Mouse (Mus musculus) gastrocnemius, postnatal 14 days (tissue): Measurements from ENCODE around the gene Eif2d. TPM values are rescaled to one million over a fixed set of nuclear protein-coding genes. Genes with fewer than 3 reads are reported as not detected.

Experiments used
- DNase-seq: peaks from one replicate; pipeline ENCODE4 v3.0.0; 2021; ENCODE audit warnings: mixed read lengths
- intact Hi-C: fragments of 180-260 bp; cut with DNase I; formaldehyde crosslinking; loops from one replicate; pipeline ENCODE4 v1.15.1; 2025; ENCODE audit warnings: low total_unique reads
- total RNA-seq, 2 experiments: library from RNA; stranded (reverse); gene quantifications; 2 replicates each; pipeline ENCODE4 v1.2.3; 2021

Eif2d gene
- total RNA-seq, 2 experiments from 2014 or later: 23.1 to 26.1 TPM

DNA sequence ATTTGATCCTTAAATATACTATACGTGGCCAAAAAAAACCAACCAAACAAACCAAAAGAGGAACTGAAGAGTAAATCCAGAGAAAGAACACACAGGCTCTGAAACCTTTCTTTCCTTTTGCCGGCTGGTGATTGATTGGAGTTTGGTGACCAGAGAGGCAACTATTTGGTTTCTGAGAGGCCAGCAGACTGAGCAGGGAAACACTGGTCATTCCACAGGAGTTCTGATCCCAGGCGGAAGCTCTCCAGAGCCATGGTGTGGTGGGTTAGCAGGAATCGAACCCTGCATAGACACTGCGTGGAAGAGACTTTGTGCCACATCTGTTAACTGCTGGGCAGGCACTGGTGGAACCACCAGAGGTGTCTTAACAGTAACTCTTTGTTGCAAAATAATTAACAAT is 25.1 kb downstream of the Eif2d start:
- no peak for DNase-seq
- intact Hi-C loops: no loop called here

DNA sequence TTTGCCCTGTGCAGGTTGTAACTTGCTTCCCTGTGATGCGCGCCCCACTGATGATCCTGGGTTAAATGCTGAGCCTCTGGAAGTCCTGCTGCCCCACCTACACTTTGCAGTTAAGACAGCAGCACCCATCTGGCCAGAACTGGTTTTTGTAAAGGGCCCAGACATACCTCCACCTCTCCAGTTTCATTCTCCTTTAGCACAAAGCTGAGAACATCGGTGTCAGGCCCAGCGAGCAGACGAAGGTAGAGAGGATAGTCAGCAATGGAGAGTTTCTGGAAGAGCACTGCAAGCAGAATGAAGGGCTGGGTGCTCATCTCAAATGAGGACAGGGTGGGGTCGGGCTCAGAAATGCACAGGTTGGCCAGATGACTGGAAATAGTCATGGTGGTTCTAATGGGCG is 27.4 kb downstream of the Eif2d start:
- no peak for DNase-seq
- intact Hi-C loops: loop anchor here (5.0 kb wide), 2 partner anchors 67 to 82 kb away; partner anchors contain the start of gene Rassf5

DNA sequence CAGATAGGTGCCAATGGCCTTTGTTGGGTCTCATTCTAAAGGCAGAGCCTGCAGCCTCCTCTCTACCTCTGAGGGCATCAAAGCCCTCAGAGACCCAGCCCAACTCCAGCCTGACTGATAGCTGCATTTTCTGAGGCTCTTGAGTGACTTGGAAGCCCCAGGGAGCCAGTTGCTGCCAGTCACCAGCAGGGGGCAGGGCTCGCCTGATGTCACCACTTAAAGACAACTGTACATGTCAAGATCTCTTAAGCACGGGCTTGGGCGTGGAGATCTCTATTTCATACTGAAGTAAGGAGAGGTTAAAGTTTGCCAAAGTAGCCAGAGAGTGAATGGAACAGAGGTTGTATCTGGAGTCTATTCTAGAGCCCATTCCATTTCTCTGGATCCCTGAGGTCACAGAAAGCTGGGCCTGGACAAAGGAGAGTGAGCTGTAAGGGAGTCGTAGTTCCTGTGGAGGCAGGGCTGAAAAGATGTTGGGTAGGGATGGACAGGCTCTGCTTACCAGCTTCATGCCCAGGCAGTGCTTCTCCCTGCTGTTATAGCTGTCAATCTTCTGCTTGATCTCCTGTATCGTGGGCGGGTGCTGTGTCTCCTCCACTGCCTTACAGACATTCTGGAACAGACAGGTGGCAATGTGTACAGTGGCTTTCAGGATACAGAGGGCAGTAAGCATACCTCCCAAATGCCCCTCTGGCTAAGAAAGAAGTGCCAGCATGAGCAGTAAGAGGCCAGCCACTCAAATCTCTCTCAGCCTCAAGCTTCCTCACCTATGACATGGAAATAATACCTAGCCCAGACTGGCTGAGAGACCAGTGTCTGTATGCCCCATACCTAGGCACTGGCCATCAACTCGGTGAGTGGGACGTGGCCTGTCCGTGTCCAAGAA is 28.9 kb downstream of the Eif2d start:
- DNase-seq: peak; percentile 82
- intact Hi-C loops: loop anchor here (5.0 kb wide), 2 partner anchors 65 to 80 kb away; partner anchors contain the start of gene Rassf5

DNA sequence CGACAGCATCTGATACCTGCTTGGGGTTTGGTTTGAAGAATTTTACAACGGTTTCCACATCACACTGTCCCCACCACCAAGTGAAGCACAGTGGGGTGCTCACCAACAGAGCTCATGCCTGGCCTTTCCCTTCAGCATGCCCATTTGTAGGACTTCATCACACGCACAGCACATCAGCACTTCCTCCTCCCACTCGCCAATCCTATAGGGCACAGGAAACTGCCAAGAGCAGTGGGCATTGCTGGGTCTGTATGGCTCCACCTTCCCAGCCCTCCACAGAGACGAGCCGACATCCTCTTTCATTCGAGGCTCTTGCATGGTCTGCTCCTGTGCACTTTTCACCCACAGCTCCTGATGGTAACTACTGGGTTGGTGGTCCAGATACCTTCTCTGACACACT is 30.2 kb downstream of the Eif2d start:
- intact Hi-C loops: loop anchor here (5.0 kb wide), 2 partner anchors 64 to 79 kb away; partner anchors contain the start of gene Rassf5

DNA sequence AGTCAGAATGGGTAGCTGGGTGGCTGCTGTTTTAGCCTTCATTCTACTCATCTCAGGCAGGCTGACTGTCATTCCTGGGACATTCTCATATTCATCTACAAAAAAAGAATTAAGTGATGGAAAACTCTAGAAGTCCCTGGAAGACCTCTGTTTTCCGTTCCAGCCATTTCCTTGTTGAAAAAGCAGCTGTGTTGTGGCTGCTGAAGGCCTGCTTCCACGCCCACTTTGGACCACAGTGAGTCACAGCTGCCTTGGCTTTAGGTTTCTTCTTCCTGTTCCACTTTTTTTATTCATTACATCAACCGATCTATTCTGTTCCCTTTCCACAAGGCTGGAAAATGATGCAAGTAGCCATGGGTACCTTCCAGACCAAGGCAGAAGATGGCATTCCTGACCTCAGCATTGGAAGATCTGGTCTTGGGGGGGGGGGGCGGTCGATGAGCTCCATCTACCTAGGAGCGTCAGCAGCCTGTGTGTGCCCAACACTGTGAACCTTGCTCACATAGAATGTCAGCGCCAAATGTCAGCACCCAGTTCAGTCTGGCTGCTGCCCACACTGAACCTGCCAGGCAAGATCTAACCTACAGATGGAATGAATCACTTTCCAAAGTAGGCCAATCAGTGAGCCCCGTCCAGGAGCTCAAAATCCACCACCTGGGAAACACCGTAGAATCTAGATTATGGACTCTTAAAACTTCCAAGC is 31.4 kb downstream of the Eif2d start:
- peak; percentile 60 for DNase-seq
- intact Hi-C loops: loop anchor here (5.0 kb wide), 2 partner anchors 63 to 78 kb away; partner anchors contain the start of gene Rassf5

More for the DNA sequence above, 30.2 kb downstream of the Eif2d start:
- DNase-seq: no peak

DNA sequence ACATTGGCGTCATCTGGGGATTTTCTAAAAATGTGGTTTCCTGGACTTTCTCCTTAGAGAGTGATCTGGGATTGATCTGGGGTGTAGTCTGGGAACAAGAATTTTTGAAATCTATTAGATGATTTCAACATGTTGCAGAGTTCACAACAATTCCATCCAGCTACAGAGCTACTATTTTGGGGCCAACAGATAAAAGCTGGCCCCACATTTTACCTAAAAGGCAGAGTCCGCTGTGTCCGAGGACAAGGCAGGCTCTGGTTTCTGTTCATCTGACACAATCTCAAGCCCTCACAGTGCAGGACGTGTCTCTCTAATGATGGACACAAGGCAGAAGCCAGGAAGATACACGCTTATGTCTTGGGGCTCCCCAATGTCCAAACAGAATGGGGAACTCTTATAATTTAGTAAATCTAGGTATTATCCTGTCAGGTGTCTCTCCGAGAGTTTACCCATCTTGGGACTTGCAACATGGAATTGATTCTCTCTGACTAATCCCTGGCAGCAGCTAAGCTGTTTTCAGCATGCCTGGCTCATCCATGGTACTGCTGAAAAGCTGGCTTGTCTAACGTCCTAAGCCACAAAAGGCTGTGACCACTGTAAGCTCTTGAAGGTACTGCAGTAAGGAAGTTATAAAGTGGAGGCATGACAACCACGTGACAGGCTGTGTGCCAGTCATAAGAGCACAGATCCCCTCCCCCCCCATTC is 32.1 kb downstream of the Eif2d start:
- intact Hi-C loops: loop anchor here (5.0 kb wide), 2 partner anchors 62 to 77 kb away; partner anchors contain the start of gene Rassf5
- no peak for DNase-seq

DNA sequence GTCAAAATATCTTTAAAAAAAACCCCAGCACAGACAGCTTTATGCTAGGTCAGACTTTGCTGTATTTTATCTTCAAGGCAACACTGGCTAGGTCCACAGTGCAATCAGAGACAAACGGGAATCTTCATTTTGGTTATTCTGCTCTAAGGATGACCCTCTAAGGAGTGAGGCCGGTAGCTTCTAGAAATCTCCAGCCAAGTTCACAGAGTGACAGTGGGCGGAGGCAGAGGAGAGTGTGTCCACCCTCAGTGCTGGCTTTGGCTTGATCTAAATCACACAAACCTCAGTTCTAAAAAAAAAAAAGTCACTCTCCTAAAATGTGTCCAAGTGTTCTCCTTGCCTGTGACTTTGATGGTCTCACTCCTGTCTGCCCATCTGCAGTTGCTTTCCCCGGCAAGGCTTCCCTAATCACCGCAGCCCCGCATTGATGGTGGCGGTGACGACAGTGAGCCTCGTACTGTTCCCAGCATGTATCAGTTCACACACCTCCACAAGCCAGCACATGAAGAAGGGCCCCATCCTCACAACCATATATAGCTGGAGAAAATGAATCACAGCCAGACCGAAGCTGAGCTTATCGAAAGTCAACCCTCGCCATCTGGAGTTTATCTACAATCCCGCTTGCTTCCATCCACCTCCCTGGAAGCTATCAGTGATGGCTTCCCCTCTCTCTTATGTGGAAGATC is 33.0 kb downstream of the Eif2d start:
- intact Hi-C loops: no loop called here

DNA sequence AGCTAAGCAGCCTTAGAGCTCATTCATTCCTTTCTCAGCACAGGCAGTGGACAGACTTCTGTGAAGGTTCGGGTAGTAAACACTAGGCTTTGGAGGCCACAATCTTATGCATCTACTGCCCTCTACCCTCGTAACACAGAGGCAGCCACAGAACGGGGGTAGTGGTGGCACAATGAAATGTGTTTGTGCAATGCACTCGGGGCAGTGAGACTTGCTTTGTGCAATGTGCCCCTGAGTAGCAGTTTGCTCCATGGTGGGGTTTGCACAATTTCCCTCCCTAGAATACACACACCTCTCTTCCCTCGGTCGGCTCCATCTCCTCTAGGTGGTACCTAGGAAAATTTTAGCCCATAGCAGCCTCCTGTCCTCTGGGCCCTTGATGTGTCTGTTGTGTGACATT is 34.0 kb downstream of the Eif2d start:
- no peak for DNase-seq
- intact Hi-C loops: no loop called here

More for the DNA sequence above, 33.0 kb downstream of the Eif2d start:
- DNase-seq: no peak

DNA sequence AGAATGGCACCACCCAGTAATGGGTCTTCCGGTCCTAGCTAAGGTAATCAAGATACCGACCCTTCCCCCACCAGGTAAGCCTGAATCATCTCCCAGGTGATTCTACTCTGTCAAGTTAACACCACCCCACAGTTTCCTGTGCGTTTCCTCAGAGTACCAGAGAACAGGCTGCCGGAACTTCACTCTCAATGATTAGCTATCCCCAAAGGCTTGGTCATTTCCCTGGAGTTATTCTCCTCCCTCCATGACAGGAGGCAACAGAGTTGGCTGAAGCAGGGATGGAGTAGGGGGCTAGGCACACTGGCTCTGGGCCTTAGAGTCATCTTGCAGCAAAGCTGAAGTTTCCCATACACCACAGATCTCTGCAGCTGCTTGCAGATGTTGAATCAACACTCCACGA is 34.9 kb downstream of the Eif2d start:
- intact Hi-C loops: no loop called here
- no peak for DNase-seq

DNA sequence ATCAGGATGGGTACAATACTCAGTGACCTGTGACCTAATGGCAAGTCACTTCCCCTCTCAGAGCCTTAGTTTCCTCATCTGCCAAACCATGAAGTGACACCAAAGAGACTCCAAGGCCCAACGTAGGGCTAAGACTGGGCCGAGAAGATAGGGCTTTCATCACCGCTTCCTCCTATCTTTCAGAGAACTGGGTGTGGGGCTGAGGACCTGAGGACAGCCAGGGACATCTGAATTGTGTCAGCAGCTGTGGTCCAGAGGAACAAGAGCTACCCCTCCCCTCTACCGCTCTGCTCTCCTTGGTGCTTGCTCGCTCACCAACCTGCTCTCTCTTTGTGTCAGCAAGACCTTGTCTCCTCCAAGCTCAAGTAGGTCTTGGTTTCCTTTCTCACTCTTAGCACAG is 35.7 kb downstream of the Eif2d start:
- no peak for DNase-seq
- intact Hi-C loops: no loop called here

DNA sequence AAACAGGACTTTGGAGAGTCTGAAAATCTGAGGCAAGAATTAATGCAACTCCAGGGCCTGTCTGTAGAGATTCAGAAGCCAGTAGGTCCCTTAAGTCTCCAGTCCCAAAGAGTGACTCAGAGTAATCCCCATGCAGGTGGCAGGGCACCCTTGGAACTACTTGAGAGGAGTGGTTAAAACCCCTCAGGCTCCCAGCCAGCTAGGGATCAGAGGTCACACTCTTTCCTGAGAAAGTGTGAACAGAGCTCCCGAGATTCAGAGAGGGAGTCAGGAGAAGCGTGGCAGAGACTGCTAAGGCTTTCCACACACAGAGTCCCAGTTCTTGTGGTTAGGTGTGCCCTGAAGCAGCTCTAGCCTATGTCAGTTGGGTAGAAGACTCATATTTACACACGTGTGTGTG is 40.8 kb downstream of the Eif2d start:
- intact Hi-C loops: no loop called here
- no peak for DNase-seq

DNA sequence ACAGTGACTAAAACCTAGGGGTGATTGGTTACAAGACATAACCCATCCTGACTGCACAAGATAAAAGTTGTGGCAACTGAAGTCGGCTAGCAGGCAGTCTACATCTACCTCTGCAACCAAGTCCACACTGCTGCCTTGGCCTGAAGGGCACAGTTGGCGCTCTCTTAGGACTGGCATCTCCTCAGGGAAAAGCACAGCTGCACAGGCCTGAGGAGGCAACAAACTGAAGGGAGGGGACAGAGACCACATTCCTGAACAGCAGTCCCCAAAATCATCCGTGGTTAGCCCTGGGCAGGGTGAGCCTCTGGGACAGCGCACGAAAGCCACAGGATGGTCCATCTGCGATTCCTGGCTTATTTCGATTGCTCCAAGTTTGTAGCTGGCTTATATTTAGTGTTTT is 42.7 kb downstream of the Eif2d start:
- intact Hi-C loops: no loop called here
- no peak for DNase-seq

DNA sequence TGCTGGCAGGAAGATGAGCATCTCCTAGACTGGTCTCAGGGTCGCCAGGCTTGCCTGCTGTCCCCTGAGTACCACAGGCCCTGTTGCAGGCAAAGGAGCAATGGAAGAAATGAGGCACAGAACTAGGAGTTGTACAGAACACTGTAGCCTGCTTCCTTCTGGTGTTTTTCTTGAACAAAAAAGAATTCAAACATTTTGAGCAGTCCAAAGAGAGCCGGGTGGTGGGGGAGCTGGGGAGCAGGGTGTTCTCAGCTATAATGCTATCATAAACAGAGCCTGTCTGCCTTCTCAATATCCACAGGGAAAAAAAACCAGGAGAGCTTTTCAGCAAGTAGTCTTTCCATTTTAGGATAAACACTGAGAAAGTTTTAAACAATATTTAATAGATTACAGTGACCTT is 43.1 kb downstream of the Eif2d start:
- no peak for DNase-seq
- intact Hi-C loops: no loop called here

DNA sequence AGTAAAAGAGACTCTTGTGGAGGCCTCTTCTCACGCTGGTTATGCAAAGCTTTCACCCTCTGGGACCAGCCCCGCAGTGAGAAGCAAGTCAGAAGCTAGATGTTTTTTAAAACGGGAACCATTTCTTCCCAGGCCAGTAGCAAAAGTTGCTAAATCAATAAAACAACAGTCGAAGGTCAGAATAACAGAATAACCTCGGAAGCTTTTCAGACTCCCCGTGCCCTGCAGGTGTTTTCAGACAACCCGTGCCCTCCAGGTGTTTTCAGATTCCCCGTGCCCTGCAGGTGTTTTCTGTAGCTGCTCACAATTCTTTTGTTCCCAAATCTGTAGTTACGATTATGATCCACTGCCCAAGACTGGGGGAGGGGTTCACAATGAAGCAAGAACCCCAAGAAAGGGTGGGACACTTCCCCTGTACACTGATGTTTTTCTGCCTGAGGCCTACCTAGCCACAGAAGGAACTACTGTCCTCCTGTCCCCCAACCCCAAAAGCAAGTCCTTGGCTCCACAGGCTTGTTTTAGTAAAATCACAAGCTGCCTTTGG is 45.5 kb downstream of the Eif2d start:
- no peak for DNase-seq
- intact Hi-C loops: no loop called here

DNA sequence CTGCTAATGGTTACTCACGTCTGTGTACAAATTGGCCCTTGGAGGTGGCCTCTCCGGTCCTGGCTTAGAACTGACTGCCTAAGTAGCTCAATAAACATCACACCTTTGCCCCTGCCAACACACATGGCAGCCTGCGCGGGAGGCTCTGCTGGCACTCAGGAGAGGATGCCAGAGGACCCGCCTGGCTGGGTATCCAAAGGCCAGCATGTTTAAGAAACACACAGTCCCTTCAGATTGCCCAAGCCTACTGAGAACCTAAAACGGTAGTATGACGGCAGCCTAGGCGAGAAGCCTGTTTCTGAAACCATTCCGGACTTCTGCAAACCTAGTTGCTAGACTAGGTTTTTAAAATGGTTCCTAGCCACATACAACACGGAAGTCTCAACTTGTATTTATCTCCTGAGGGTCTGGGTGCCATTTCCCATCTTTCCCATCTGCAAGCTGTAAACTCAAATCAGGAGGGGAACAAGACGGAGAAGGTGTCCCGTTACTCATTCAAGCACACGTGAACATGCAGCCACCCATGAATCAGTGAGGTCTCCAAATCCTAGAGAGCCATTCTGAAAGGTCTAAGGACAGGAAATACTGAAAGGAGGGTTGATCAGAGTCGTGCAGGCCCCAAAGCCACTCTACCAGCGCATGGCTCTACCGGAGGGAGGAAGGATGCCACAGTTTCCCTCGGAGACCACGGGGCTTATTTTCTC is 46.3 kb downstream of the Eif2d start:
- intact Hi-C loops: no loop called here
- DNase-seq: peak; percentile 33

DNA sequence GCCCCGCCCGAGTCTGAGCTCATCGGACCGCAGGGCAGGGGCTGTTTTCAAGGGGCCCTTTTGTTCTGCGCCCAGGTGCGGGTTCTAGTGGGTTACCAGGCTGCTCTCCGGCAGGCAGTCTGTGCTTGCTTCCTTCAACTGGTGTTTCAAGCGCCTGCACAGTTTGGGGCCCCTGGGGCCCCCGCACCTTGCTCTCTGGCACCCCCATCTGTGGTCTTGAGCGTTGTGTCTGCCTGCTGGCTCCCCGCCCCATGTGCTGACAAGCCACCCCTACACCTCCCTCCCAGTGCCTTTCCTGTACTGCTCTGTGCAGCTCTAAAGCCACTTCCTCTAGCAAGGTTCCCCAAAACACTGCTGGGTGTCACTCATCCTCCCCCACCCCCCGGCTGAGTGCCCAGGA is 47.0 kb downstream of the Eif2d start:
- intact Hi-C loops: no loop called here
- DNase-seq: peak; percentile 48

DNA sequence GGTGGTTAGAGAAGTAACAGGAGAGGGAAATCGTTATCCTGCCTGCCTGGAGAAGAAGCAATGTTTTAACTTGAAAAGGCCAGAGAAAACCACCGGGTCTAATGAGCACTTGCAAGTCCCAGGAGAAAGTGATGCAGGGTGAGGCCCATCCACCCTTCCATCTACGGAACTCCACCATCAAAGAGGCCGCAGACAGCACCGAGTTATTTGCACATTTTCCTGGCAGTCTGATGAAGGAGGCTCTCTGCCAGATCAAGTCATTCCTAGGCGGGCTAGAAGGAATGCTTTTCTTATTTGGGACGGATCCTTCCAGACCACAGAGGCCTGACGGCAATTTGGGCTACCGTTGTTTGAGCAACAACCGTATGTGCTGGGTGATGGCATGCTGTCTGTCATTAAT is 47.6 kb downstream of the Eif2d start:
- intact Hi-C loops: no loop called here
- peak; percentile 48 for DNase-seq

DNA sequence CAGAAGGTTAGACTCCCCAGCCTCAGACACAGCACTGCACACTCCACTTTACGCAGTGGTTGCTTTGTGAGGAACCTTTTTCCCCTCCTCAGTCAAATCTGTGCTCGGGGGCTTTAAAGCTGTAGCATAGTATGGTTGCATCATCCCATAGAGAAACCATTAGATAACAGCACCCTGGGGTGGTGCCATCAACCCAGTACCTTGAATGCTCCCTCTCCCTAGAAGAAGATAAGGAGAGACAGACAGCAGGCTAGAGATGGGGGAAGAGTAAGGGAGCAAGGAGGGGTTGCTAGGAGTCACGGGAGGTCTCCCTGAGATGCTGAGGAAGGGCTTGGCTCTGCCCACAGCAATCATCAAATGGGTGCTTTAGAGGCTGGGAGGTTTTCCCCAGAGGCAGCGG is 48.4 kb downstream of the Eif2d start:
- intact Hi-C loops: no loop called here
- no peak for DNase-seq

DNA sequence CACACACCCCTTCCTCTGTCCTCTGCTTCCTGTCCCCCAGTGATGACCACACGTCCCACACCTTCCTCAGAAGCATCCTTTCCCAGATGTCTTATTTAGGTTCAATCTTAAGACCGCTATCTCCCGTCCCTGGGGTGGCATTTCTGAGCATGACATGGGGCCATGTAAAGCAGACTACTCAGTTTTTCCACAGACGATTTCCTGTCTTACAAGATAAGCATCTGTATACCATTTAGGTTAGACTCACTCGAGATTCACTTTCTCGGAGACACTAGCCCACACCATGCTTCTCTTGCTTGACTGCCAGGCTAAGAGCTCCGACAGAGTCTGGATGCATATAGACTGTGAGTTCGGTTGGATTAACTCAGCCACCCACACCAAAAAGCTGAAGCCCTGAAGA is 51.5 kb downstream of the Eif2d start:
- intact Hi-C loops: no loop called here

More for the DNA sequence above, 51.5 kb downstream of the Eif2d start:
- no peak for DNase-seq
